Mouse (Mus musculus): ENCODE data around the gene Gja4.

- TF ChIP-seq POLR2A (IDR thresholded peaks at IDR 0.05; ENCODE audit: borderline replicate concordance, extremely low read depth, low read depth, low read length) (no peak), CTCF (IDR thresholded peaks at IDR 0.05; ENCODE audit: insufficient read depth, low read length) (no peak)
Measured at GRCm38 (mm10) chr4:127331171-127331570, 17.3 kb upstream of the Gja4 start.

Data from lung, adult 2 months (tissue).